Mouse (Mus musculus) neural tube, embryonic 13.5 days (tissue): ENCODE measurements around the gene Bcl2. TPM values are rescaled to one million over a fixed set of nuclear protein-coding genes. Genes with fewer than 3 reads are reported as not detected.

ENCODE experiments used
- ATAC-seq: fragments of 200-750 bp; cut with Nextera tagmentation; 2 replicates; pipeline ENCODE4 v1.8.0; 2017; ENCODE audit warnings: low read depth, mild to moderate bottlenecking, moderate TSS enrichment, moderate library complexity
- H3K27ac ChIP-seq: fragments of 300-500 bp; sonication (generic); replicated peaks from 2 replicates; pipeline ENCODE4 v1.5.1; 2015; ENCODE audit warnings: moderate library complexity, mild to moderate bottlenecking, inconsistent platforms
- H3K27me3 ChIP-seq: fragments of 300-500 bp; sonication (generic); 2 replicates; pipeline ENCODE4 v1.6.1; 2015; ENCODE audit warnings: mild to moderate bottlenecking, inconsistent platforms
- H3K36me3 ChIP-seq: fragments of 300-500 bp; sonication (generic); 2 replicates; pipeline ENCODE4 v1.6.1; 2015; ENCODE audit warnings: mild to moderate bottlenecking, inconsistent platforms
- H3K4me1 ChIP-seq: fragments of 300-500 bp; sonication (generic); replicated peaks from 2 replicates; pipeline ENCODE4 v1.6.1; 2015; ENCODE audit warnings: inconsistent platforms
- H3K4me2 ChIP-seq: fragments of 300-500 bp; sonication (generic); 2 replicates; pipeline ENCODE4 v1.6.1; 2015; ENCODE audit warnings: inconsistent platforms, mild to moderate bottlenecking, moderate library complexity
- H3K4me3 ChIP-seq: fragments of 300-500 bp; sonication (generic); 2 replicates; pipeline ENCODE4 v1.5.1; 2015; ENCODE audit warnings: mild to moderate bottlenecking, inconsistent platforms
- H3K9ac ChIP-seq: fragments of 300-500 bp; sonication (generic); 2 replicates; pipeline ENCODE4 v1.6.1; 2015; ENCODE audit warnings: moderate library complexity, mild to moderate bottlenecking, inconsistent platforms
- H3K9me3 ChIP-seq: fragments of 300-500 bp; sonication (generic); 2 replicates; pipeline ENCODE4 v1.6.1; 2016; ENCODE audit warnings: inconsistent platforms
- WGBS: fragments of 180-500 bp; shearing (Covaris S2); methylation state at CpG from one replicate; pipeline ENCODE4 v1.1.7; 2015; 5-methylcytosine and 5-hydroxymethylcytosine counted together
- polyA plus RNA-seq: library from polyadenylated mRNA; unstranded; fragments of >200 nt; fragmentation: Nextera tagmentation; extraction: Ambion mirVana; gene quantifications from 2 replicates; pipeline ENCODE4 v1.2.1, GENCODE M21; 2015

The Bcl2 gene
- polyA plus RNA-seq, 1 experiment from 2014 or later, result 14.9 TPM

GRCm38 (mm10) chr1:106523741-106524140, 190.3 kb downstream of the Bcl2 start:
- H3K27ac ChIP-seq, result no peak overlapping the region
- H3K36me3 ChIP-seq, result no peaks in the 10 kb centered on the region
- no peaks in the 10 kb centered on the region for H3K9me3 ChIP-seq
- H3K4me2 ChIP-seq, result no peak overlapping the region
- H3K27me3 ChIP-seq, result no peaks in the 10 kb centered on the region
- H3K9ac ChIP-seq, result no peak overlapping the region
- 90% methylated on average over 6 of the region's 6 CpGs for WGBS
- H3K4me1 ChIP-seq, result peaks cover 4% of the 10 kb centered on the region; the same call in 1 of the 2 replicates
- ATAC-seq, result no peak
- H3K4me3 ChIP-seq, result no peak overlapping the region

GRCm38 (mm10) chr1:106523009-106523408, 191.1 kb downstream of the Bcl2 start:
- no peak overlapping the region for H3K4me2 ChIP-seq
- 94% methylated on average over 5 of the region's 5 CpGs for WGBS
- no peak for ATAC-seq
- H3K4me3 ChIP-seq, result no peak overlapping the region
- H3K27me3 ChIP-seq, result no peaks in the 10 kb centered on the region
- H3K9ac ChIP-seq, result no peak overlapping the region
- H3K36me3 ChIP-seq, result no peaks in the 10 kb centered on the region
- peaks cover 4% of the 10 kb centered on the region; the same call in 1 of the 2 replicates for H3K4me1 ChIP-seq
- H3K9me3 ChIP-seq, result no peaks in the 10 kb centered on the region
- H3K27ac ChIP-seq, result no peak overlapping the region

GRCm38 (mm10) chr1:106517591-106518177, 196.4 kb downstream of the Bcl2 start:
- H3K9ac ChIP-seq, result no peak overlapping the region
- H3K9me3 ChIP-seq, result no peaks in the 10 kb centered on the region
- no peak for ATAC-seq
- H3K4me2 ChIP-seq, result no peak overlapping the region
- no peaks in the 10 kb centered on the region for H3K27me3 ChIP-seq
- no peak overlapping the region for H3K27ac ChIP-seq
- WGBS, result 90% methylated on average over 6 of the region's 6 CpGs
- no peak overlapping the region for H3K4me3 ChIP-seq
- no peaks in the 10 kb centered on the region for H3K4me1 ChIP-seq
- no peaks in the 10 kb centered on the region for H3K36me3 ChIP-seq

- Histone ChIP-seq H3K9me3 (no peaks in the 10 kb centered on the region), H3K27ac (no peak overlapping the region), H3K9ac (no peak overlapping the region), H3K4me1 (no peaks in the 10 kb centered on the region), H3K4me3 (no peak overlapping the region), H3K4me2 (no peak overlapping the region), H3K36me3 (no peaks in the 10 kb centered on the region), H3K27me3 (no peaks in the 10 kb centered on the region)
- WGBS, result 95% methylated on average over 1 of the region's 1 CpGs
- no peak for ATAC-seq
Measured at GRCm38 (mm10) chr1:106517099-106517498, 197.0 kb downstream of the Bcl2 start.

DNA sequence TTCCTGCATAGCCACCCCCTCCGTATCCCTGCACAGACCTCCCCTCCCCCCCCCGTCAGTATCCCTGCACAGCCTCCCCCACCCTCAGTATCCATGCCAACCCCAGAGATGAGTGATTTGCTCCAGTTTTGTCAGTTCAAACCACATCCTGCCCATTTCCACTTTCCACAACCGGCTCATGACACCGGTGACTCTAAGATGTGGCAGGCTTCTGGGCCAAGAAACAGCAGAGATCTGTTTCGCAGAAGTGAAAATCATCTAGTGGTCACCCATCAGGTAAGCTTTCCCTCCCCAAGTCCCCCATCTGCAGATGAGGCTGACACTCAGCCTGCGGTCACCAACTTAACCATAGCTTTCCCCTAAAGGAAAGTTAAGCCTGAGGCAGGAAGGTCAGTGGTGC, 198.5 kb downstream of the Bcl2 start:
- Histone ChIP-seq H3K27ac (no peak overlapping the region), H3K4me1 (no peaks in the 10 kb centered on the region), H3K9ac (no peak overlapping the region), H3K4me3 (no peak overlapping the region), H3K9me3 (no peaks in the 10 kb centered on the region), H3K27me3 (no peaks in the 10 kb centered on the region), H3K36me3 (no peaks in the 10 kb centered on the region), H3K4me2 (no peak overlapping the region)
- 90% methylated on average over 6 of the region's 6 CpGs for WGBS
- ATAC-seq, result no peak

GRCm38 (mm10) chr1:106513890-106514643, 200.0 kb downstream of the Bcl2 start:
- ATAC-seq, result no peak
- Histone ChIP-seq H3K9ac (no peak overlapping the region), H3K36me3 (no peaks in the 10 kb centered on the region), H3K4me3 (no peak overlapping the region), H3K4me2 (no peak overlapping the region), H3K9me3 (no peaks in the 10 kb centered on the region), H3K27ac (no peak overlapping the region), H3K27me3 (no peaks in the 10 kb centered on the region), H3K4me1 (no peaks in the 10 kb centered on the region)
- 44% methylated on average over 7 of the region's 7 CpGs for WGBS

DNA sequence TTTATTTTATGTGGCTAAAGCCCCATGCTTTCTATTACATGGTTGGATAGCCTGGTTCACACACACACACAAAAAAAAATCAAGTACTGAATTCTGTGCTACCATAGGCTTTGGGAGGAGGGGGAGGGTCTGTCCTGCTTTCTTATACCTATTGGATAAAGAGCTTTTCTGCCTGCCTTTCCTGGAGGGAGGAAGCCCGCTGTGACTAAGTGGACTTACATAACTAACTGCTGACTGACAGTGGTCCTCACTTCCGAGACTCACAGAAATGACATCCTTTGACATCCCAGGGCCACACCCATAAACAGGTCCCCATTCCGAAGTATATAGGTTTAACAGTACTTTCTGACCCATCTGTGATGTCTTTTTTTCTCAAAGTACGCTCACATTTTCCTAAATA, 200.6 kb downstream of the Bcl2 start:
- H3K9ac ChIP-seq, result no peak overlapping the region
- ATAC-seq, result no peak
- H3K4me2 ChIP-seq, result no peak overlapping the region
- no peaks in the 10 kb centered on the region for H3K9me3 ChIP-seq
- no peak overlapping the region for H3K27ac ChIP-seq
- no peaks in the 10 kb centered on the region for H3K4me1 ChIP-seq
- H3K27me3 ChIP-seq, result no peaks in the 10 kb centered on the region
- 81% methylated on average over 4 of the region's 4 CpGs for WGBS
- no peaks in the 10 kb centered on the region for H3K36me3 ChIP-seq
- no peak overlapping the region for H3K4me3 ChIP-seq

- no peaks in the 10 kb centered on the region for H3K9me3 ChIP-seq
- H3K9ac ChIP-seq, result no peak overlapping the region
- H3K4me1 ChIP-seq, result no peaks in the 10 kb centered on the region
- no peak overlapping the region for H3K4me3 ChIP-seq
- WGBS, result 13% methylated on average over 6 of the region's 6 CpGs
- no peaks in the 10 kb centered on the region for H3K27me3 ChIP-seq
- no peak overlapping the region for H3K27ac ChIP-seq
- ATAC-seq, result peak; percentile 65; the same call in 1 of the 2 replicates
- no peak overlapping the region for H3K4me2 ChIP-seq
- no peaks in the 10 kb centered on the region for H3K36me3 ChIP-seq
Measured at GRCm38 (mm10) chr1:106511593-106511992, 202.5 kb downstream of the Bcl2 start.

- Histone ChIP-seq H3K9ac (no peak overlapping the region), H3K4me2 (no peak overlapping the region), H3K9me3 (no peaks in the 10 kb centered on the region), H3K27ac (no peak overlapping the region), H3K4me1 (no peaks in the 10 kb centered on the region), H3K4me3 (no peak overlapping the region), H3K27me3 (no peaks in the 10 kb centered on the region), H3K36me3 (no peaks in the 10 kb centered on the region)
- 87% methylated on average over 1 of the region's 1 CpGs for WGBS
- no peak for ATAC-seq
Measured at GRCm38 (mm10) chr1:106507556-106507955, 206.5 kb downstream of the Bcl2 start.

- H3K4me1 ChIP-seq, result no peaks in the 10 kb centered on the region
- WGBS, result 87% methylated on average over 3 of the region's 3 CpGs
- no peak overlapping the region for H3K4me3 ChIP-seq
- no peaks in the 10 kb centered on the region for H3K9me3 ChIP-seq
- no peak overlapping the region for H3K27ac ChIP-seq
- H3K27me3 ChIP-seq, result no peaks in the 10 kb centered on the region
- H3K4me2 ChIP-seq, result no peak overlapping the region
- H3K9ac ChIP-seq, result no peak overlapping the region
- no peaks in the 10 kb centered on the region for H3K36me3 ChIP-seq
- no peak for ATAC-seq
Measured at GRCm38 (mm10) chr1:106503910-106504309, 210.2 kb downstream of the Bcl2 start.

- Histone ChIP-seq H3K4me3 (no peak overlapping the region), H3K4me2 (no peak overlapping the region), H3K36me3 (no peaks in the 10 kb centered on the region), H3K9ac (no peak overlapping the region), H3K4me1 (no peaks in the 10 kb centered on the region), H3K27me3 (no peaks in the 10 kb centered on the region), H3K9me3 (no peaks in the 10 kb centered on the region), H3K27ac (no peak overlapping the region)
- ATAC-seq, result no peak
- 85% methylated on average over 4 of the region's 4 CpGs for WGBS
Measured at GRCm38 (mm10) chr1:106503407-106503806, 210.7 kb downstream of the Bcl2 start.

GRCm38 (mm10) chr1:106497999-106498398, 216.1 kb downstream of the Bcl2 start:
- ATAC-seq, result no peak
- Histone ChIP-seq H3K27ac (no peak overlapping the region), H3K4me2 (no peak overlapping the region), H3K9ac (no peak overlapping the region), H3K4me1 (no peaks in the 10 kb centered on the region), H3K27me3 (no peaks in the 10 kb centered on the region), H3K36me3 (no peaks in the 10 kb centered on the region), H3K4me3 (no peak overlapping the region), H3K9me3 (no peaks in the 10 kb centered on the region)
- WGBS, result 61% methylated on average over 2 of the region's 2 CpGs
